Mouse (Mus musculus) myocyte (in vitro differentiated cells): Measurements from ENCODE around the gene Aatf.

Experiments used
- MAX ChIP-seq: IDR thresholded peaks from one replicate; pipeline ENCODE4 v1.6.1; 2011; ENCODE audit warnings: low read depth, mild to moderate bottlenecking, control low read depth
- MYOD1 ChIP-seq, 3 experiments: IDR thresholded peaks; one replicate each; pipeline ENCODE4 v1.6.1; 2011; ENCODE audit warnings: control low read depth in 2 of 3, low read depth in 2 of 3, mild to moderate bottlenecking in 2 of 3, moderate library complexity in 1 of 3; ENCODE audit not compliant: insufficient read length in 2 of 3, control insufficient read depth in 1 of 3
- MYOG ChIP-seq, 3 experiments: IDR thresholded peaks; one replicate each; pipeline ENCODE4 v1.6.1; 2011; ENCODE audit warnings: control low read depth in 2 of 3, low read depth in 2 of 3, mild to moderate bottlenecking in 2 of 3; ENCODE audit not compliant: insufficient read length in 2 of 3, control insufficient read depth in 1 of 3, insufficient read depth in 1 of 3
- POLR2A ChIP-seq: IDR thresholded peaks from one replicate; pipeline ENCODE4 v1.6.1; 2011; ENCODE audit warnings: low read depth, mild to moderate bottlenecking, control low read depth, moderate library complexity; ENCODE audit not compliant: insufficient read length
- POLR2AphosphoS2 ChIP-seq: IDR thresholded peaks from one replicate; pipeline ENCODE4 v1.6.1; 2011; ENCODE audit warnings: low read depth, control low read depth; ENCODE audit not compliant: insufficient read length
- REST ChIP-seq: IDR thresholded peaks from one replicate; pipeline ENCODE4 v1.6.1; 2011; ENCODE audit warnings: mild to moderate bottlenecking, control low read depth, moderate library complexity; ENCODE audit not compliant: insufficient read depth, insufficient read length
- SRF ChIP-seq: IDR thresholded peaks from one replicate; pipeline ENCODE4 v1.6.1; 2011; ENCODE audit warnings: low read depth; ENCODE audit not compliant: control insufficient read depth, insufficient read length
- TCF12 ChIP-seq: IDR thresholded peaks from one replicate; pipeline ENCODE4 v1.6.1; 2011; ENCODE audit warnings: mild to moderate bottlenecking, control low read depth; ENCODE audit not compliant: poor library complexity, insufficient read depth, severe bottlenecking
- TCF3 ChIP-seq: IDR thresholded peaks from one replicate; pipeline ENCODE4 v1.6.1; 2011; ENCODE audit warnings: low read depth, control low read depth; ENCODE audit not compliant: insufficient read length
- USF1 ChIP-seq: IDR thresholded peaks from one replicate; pipeline ENCODE4 v1.6.1; 2011; ENCODE audit warnings: low read depth, mild to moderate bottlenecking, control low read depth, moderate library complexity

DNA sequence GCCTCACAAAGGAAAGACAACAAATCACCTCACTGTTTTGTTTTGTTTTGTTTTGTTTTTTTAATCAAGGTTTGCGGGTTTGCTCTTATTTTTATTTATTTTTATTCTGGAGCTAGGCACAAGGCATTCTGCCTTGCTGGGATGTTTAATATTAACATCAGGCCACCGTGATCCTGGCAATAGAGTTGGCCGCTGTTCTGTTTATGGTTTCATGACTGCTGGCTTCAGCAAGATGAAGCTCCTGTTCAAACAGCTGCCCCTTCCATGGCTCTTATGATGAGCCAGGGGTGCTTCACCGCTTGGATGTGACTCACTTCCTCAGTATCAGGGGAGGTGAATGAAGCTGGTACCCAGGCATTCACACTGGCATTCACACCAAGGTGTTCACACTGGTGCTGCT is 83.0 kb downstream of the Aatf start:
- no peak for TF ChIP-seq POLR2A
- TF ChIP-seq MYOD1 (IDR thresholded peaks at IDR 0.05; ENCODE audit: control insufficient read depth in 1 of 3, insufficient read length in 2 of 3, low read depth in 2 of 3): no peak
- no peak for TF ChIP-seq TCF12
- TF ChIP-seq REST: no peak
- no peak for TF ChIP-seq MAX
- TF ChIP-seq POLR2AphosphoS2: no peak
- no peak for TF ChIP-seq TCF3
- no peak for TF ChIP-seq SRF
- TF ChIP-seq MYOG (IDR thresholded peaks at IDR 0.05; ENCODE audit: control insufficient read depth in 1 of 3, insufficient read depth in 1 of 3, insufficient read length in 2 of 3, low read depth in 2 of 3): no peak
- TF ChIP-seq USF1: no peak
